Mouse (Mus musculus) myocyte (in vitro differentiated cells): ENCODE results near the gene Paqr8. TPM values are rescaled to one million over a fixed set of nuclear protein-coding genes. Genes with fewer than 3 reads are reported as not detected.
A peak's percentile ranks its signal among the peaks of the same experiment; 100 is the strongest.

Experiments
- H3K27me3 ChIP-seq: one replicate; pipeline ENCODE4 v1.6.1; 2011; ENCODE audit not compliant: control insufficient read depth, insufficient read depth, insufficient read length
- H3K36me3 ChIP-seq: one replicate; pipeline ENCODE4 v1.6.1; 2011; ENCODE audit not compliant: control insufficient read depth, insufficient read depth
- H3K4me2 ChIP-seq: one replicate; pipeline ENCODE4 v1.6.1; 2011; ENCODE audit warnings: low read depth, control low read depth
- H3K4me3 ChIP-seq: one replicate; pipeline ENCODE4 v1.5.1; 2011; ENCODE audit warnings: mild to moderate bottlenecking, control low read depth, moderate library complexity
- H3K79me2 ChIP-seq: one replicate; pipeline ENCODE4 v1.6.1; 2011; ENCODE audit not compliant: control insufficient read depth, insufficient read depth
- H3ac ChIP-seq: one replicate; pipeline ENCODE4 v1.6.1; 2011; ENCODE audit not compliant: control insufficient read depth, insufficient read length
- CEBPB ChIP-seq: IDR thresholded peaks from 2 replicates; pipeline ENCODE4 v1.6.1; 2011; ENCODE audit warnings: mild to moderate bottlenecking, moderate library complexity; ENCODE audit not compliant: poor library complexity, insufficient read depth, severe bottlenecking
- E2F4 ChIP-seq: IDR thresholded peaks from one replicate; pipeline ENCODE4 v1.6.1; 2011; ENCODE audit warnings: mild to moderate bottlenecking, control low read depth, moderate library complexity; ENCODE audit not compliant: insufficient read depth
- MAX ChIP-seq: IDR thresholded peaks from one replicate; pipeline ENCODE4 v1.6.1; 2011; ENCODE audit warnings: low read depth, mild to moderate bottlenecking, control low read depth
- MYOD1 ChIP-seq, 3 experiments: IDR thresholded peaks; one replicate each; pipeline ENCODE4 v1.6.1; 2011; ENCODE audit warnings: control low read depth in 2 of 3, low read depth in 2 of 3, mild to moderate bottlenecking in 2 of 3, moderate library complexity in 1 of 3; ENCODE audit not compliant: insufficient read length in 2 of 3, control insufficient read depth in 1 of 3
- MYOG ChIP-seq, 3 experiments: IDR thresholded peaks; one replicate each; pipeline ENCODE4 v1.6.1; 2011; ENCODE audit warnings: control low read depth in 2 of 3, low read depth in 2 of 3, mild to moderate bottlenecking in 2 of 3; ENCODE audit not compliant: insufficient read length in 2 of 3, control insufficient read depth in 1 of 3, insufficient read depth in 1 of 3
- POLR2A ChIP-seq: IDR thresholded peaks from one replicate; pipeline ENCODE4 v1.6.1; 2011; ENCODE audit warnings: low read depth, mild to moderate bottlenecking, control low read depth, moderate library complexity; ENCODE audit not compliant: insufficient read length
- POLR2AphosphoS2 ChIP-seq: IDR thresholded peaks from one replicate; pipeline ENCODE4 v1.6.1; 2011; ENCODE audit warnings: low read depth, control low read depth; ENCODE audit not compliant: insufficient read length
- REST ChIP-seq: IDR thresholded peaks from one replicate; pipeline ENCODE4 v1.6.1; 2011; ENCODE audit warnings: mild to moderate bottlenecking, control low read depth, moderate library complexity; ENCODE audit not compliant: insufficient read depth, insufficient read length
- SRF ChIP-seq: IDR thresholded peaks from one replicate; pipeline ENCODE4 v1.6.1; 2011; ENCODE audit warnings: low read depth; ENCODE audit not compliant: control insufficient read depth, insufficient read length
- TCF12 ChIP-seq: IDR thresholded peaks from one replicate; pipeline ENCODE4 v1.6.1; 2011; ENCODE audit warnings: mild to moderate bottlenecking, control low read depth; ENCODE audit not compliant: poor library complexity, insufficient read depth, severe bottlenecking
- TCF3 ChIP-seq: IDR thresholded peaks from one replicate; pipeline ENCODE4 v1.6.1; 2011; ENCODE audit warnings: low read depth, control low read depth; ENCODE audit not compliant: insufficient read length
- USF1 ChIP-seq: IDR thresholded peaks from one replicate; pipeline ENCODE4 v1.6.1; 2011; ENCODE audit warnings: low read depth, mild to moderate bottlenecking, control low read depth, moderate library complexity
- polyA plus RNA-seq: library from polyadenylated mRNA; unstranded; fragments of >200 nt; fragmentation: generic; extraction: Trizol; gene quantifications from one replicate; pipeline ENCODE4 v1.2.1, GENCODE M21; 2012; ENCODE audit warnings: missing spikeins

The Paqr8 gene
- polyA plus RNA-seq, 1 experiment, result 0.96 TPM

DNA sequence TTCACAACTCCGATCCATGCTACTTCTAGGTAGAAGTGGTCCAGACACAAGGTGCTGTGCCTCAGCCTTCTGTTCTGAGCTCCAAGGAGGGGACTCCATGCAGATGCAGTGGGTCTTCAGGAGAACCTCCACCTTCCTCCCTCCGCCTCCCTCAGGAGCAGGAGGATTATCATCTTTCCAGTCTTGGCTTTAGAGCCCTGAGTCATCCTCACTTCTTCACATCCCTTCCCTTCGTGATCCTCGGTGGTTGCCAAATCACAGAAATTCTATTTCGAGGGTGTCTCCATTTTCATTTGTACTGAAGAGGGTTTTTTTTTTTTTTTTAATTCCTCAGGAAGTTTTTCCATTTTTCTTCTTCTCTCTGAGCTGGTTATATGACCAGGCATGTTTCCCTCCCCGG lies 16.3 kb upstream of the Paqr8 start:
- Histone ChIP-seq H3K36me3 (no peaks in the 10 kb centered on the region), H3ac (no peak overlapping the region), H3K27me3 (no peaks in the 10 kb centered on the region), H3K4me3 (no peak overlapping the region), H3K79me2 (no peaks in the 10 kb centered on the region), H3K4me2 (no peak overlapping the region)
- TF ChIP-seq SRF, result no peak
- no peak for TF ChIP-seq POLR2A
- TF ChIP-seq TCF3, result no peak
- TF ChIP-seq CEBPB, result no peak
- no peak for TF ChIP-seq TCF12
- no peak for TF ChIP-seq MYOD1 (IDR thresholded peaks at IDR 0.05; ENCODE audit: control insufficient read depth in 1 of 3, insufficient read length in 2 of 3, low read depth in 2 of 3)
- TF ChIP-seq USF1, result no peak
- no peak for TF ChIP-seq MAX
- TF ChIP-seq REST, result no peak

DNA sequence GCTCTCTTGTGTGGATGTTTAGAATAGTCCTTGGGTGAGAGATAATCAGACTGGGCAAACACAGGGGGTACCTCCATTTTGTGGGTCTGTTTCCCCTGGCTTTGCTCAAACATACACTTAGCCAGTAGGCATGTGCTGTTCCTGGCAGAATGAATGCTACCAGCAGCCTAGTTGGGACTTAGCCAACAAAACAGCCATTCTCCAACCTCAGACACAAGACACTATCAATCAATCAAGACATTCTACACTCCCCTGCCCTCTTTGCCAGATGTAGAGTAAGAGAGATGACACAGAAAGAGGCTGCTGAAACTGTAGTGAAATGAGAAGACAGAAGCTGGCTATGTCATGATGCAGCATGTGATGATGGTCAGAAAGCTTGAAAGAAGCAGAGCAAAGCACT lies 13.1 kb upstream of the Paqr8 start:
- no peaks in the 10 kb centered on the region for H3K79me2 ChIP-seq
- H3K27me3 ChIP-seq, result no peaks in the 10 kb centered on the region
- H3K4me3 ChIP-seq, result no peak overlapping the region
- no peak overlapping the region for H3K4me2 ChIP-seq
- TF ChIP-seq MAX, result no peak
- H3K36me3 ChIP-seq, result no peaks in the 10 kb centered on the region
- no peak overlapping the region for H3ac ChIP-seq

DNA sequence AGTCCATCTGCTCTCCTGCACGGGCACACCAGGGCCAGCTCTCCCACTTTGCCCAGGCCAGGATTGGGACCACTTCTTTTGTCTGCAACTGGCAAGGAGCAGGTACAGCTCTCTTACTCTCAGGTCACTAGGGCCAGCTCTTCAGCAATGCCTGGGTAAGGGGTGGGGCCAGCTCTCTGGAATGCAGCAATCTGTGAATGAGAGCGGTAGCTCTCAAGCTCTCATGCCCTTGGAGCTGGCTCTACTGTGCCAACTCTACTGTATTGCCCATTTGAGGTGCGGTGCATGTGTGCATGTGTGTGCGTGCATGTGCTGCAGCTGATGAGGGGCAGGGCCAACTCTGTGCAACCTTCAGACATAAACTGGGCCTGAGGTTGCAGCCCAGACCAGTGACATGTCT lies 11.0 kb upstream of the Paqr8 start:
- Histone ChIP-seq H3ac (no peak overlapping the region), H3K79me2 (no peaks in the 10 kb centered on the region), H3K4me2 (no peak overlapping the region), H3K4me3 (no peak overlapping the region), H3K36me3 (no peaks in the 10 kb centered on the region), H3K27me3 (no peaks in the 10 kb centered on the region)
- no peak for TF ChIP-seq POLR2A
- no peak for TF ChIP-seq TCF3
- no peak for TF ChIP-seq REST
- TF ChIP-seq TCF12, result no peak
- no peak for TF ChIP-seq MAX
- no peak for TF ChIP-seq E2F4
- TF ChIP-seq USF1, result no peak
- TF ChIP-seq CEBPB, result no peak
- TF ChIP-seq MYOG (IDR thresholded peaks at IDR 0.05; ENCODE audit: control insufficient read depth in 1 of 3, insufficient read depth in 1 of 3, insufficient read length in 2 of 3, low read depth in 2 of 3), result no peak
- no peak for TF ChIP-seq POLR2AphosphoS2
- no peak for TF ChIP-seq SRF
- TF ChIP-seq MYOD1 (IDR thresholded peaks at IDR 0.05; ENCODE audit: control insufficient read depth in 1 of 3, insufficient read length in 2 of 3, low read depth in 2 of 3), result no peak

DNA sequence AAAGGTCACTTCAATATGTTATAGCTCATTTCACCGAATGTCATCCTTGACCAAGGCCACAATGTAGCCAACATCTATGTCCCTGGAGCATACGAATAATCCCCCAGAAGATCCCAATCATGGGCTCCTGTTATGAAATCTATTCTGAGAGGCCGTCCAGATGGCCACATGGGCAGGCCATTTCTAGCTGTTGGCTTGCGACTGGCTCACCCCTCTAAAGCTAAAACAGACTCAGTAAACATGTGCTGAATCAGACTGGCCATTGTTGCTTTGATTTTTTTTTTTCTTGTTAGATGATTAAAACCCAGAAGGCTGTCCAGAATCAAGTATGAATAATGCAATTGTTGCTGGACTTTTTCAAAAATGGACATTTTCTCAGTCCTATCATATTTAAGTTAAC lies 7.3 kb upstream of the Paqr8 start:
- H3K4me2 ChIP-seq, result no peak overlapping the region
- no peaks in the 10 kb centered on the region for H3K36me3 ChIP-seq
- H3K4me3 ChIP-seq, result no peak overlapping the region
- H3ac ChIP-seq, result no peak overlapping the region
- no peaks in the 10 kb centered on the region for H3K27me3 ChIP-seq
- H3K79me2 ChIP-seq, result no peaks in the 10 kb centered on the region
- TF ChIP-seq MYOD1 (IDR thresholded peaks at IDR 0.05; ENCODE audit: control insufficient read depth in 1 of 3, insufficient read length in 2 of 3, low read depth in 2 of 3) (no peak), REST (no peak), CEBPB (no peak), E2F4 (no peak), USF1 (no peak), POLR2AphosphoS2 (no peak), MAX (no peak), SRF (no peak)

DNA sequence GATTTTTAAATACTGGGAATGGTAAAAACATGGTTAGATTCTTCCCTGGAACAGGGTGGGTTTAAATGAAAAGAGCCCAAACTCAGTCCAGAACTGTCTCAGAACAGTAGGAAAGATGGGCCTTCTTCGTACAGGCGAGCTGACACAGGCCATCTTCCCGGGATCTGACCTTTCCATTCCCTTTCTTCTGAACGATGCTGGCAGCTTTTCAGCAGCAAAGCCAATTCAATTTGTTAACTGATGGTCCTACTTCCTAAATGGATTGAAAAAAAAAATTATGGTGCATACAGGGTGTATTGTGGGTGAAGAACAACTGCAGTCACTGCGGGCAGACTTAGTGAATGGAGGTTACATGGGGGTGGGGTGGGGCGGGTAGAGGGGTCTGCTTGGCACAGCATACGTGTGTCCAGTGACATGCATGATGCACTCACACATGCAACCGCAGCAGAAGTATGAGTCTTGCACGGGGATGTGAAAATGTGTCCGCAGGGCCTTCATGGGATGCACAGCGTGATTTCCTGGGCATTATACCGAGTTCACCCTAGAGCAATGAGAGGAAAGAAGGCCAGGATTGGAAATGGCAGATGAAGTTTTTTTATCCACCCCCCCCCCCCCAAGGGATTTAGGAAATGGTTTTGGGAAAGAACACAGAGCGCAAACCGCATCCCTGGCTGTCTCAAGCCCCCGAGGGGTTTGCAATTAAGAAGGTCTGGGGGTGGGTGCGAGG lies 566 bp upstream of the Paqr8 start:
- Histone ChIP-seq H3K36me3 (no peaks in the 10 kb centered on the region), H3K79me2 (no peaks in the 10 kb centered on the region), H3K27me3 (no peaks in the 10 kb centered on the region), H3K4me3 (peak overlapping the region; percentile 35), H3K4me2 (peak overlapping the region; percentile 86), H3ac (no peak overlapping the region)
- TF ChIP-seq SRF, result no peak
- no peak for TF ChIP-seq TCF3
- TF ChIP-seq USF1, result no peak
- TF ChIP-seq MAX, result no peak
- no peak for TF ChIP-seq E2F4
- no peak for TF ChIP-seq CEBPB
- no peak for TF ChIP-seq MYOD1 (IDR thresholded peaks at IDR 0.05; ENCODE audit: control insufficient read depth in 1 of 3, insufficient read length in 2 of 3, low read depth in 2 of 3)
- no peak for TF ChIP-seq POLR2A
- TF ChIP-seq POLR2AphosphoS2, result no peak
